Mouse (Mus musculus) liver, embryonic 14.5 days (tissue): ENCODE measurements at regions not wholly inside any gene's neighbourhood (a gene's known extent, or its start where the extent isn't known, plus 50 kb on each side); places are given as distances from the start of the nearest gene placed in this dataset.

Experiments
- CTCF ChIP-seq: IDR thresholded peaks from 2 replicates; pipeline ENCODE4 v1.5.1; 2016; ENCODE audit warnings: antibody characterized with exemption, low read depth, control low read depth
- EP300 ChIP-seq: IDR thresholded peaks from 2 replicates; pipeline ENCODE4 v1.6.1; 2016; ENCODE audit warnings: antibody characterized with exemption, low read depth

- TF ChIP-seq CTCF, result no peak
- no peak for TF ChIP-seq EP300
These were observed 961.2 kb upstream of the Car8 start for GRCm38 (mm10) chr4:9200012-9200411.
